Mouse (Mus musculus) kidney, postnatal 14 days (tissue): ENCODE results near the gene Slc13a3.
A peak's percentile ranks its signal among the peaks of the same experiment; 100 is the strongest.

Source experiments
- DNase-seq: peaks from one replicate; pipeline ENCODE4 v3.0.0; 2022; ENCODE audit warnings: mixed read lengths

Gene Slc13a3

DNA sequence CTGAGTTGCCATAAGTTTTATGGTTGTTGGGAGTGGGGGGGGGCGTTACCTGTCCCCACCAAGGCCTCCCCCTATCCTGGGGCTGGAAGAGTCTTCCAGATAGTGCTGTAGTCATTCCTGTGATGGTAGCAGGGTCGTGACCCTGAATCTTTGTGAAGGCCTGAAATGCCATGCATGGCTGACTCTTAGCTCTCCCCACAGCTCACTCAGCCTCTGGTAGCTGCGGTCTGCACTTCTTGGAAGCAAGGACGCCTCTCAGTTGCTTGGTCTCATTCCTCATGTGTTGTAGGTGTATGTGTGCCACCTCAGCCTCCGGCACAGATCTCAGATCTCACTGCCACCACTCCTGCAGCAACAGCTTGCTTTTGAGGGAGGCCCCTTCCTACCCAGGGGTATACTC lies 2.8 kb upstream of the Slc13a3 start:
- DNase-seq, result no peak

DNA sequence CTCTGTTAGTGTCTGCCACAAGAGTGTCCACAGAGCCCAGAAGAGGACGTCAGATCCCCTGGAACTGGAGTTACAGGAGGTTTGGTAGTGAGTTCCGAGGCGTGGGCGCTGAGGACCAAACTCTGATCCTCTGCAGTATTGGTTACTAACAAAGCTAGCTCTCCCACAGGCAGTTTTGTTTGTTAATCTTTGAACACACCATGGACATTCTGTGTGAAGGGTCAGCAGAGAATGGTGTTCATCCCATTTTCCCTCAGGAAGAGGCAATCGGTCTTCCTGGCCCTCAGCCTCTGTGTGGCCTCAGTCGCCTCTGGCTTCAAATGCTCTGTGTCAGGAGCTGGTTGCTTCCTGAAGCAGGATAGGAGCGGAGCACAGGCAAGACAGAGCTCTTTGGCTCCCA lies 2.4 kb upstream of the Slc13a3 start:
- DNase-seq, result no peak

DNA sequence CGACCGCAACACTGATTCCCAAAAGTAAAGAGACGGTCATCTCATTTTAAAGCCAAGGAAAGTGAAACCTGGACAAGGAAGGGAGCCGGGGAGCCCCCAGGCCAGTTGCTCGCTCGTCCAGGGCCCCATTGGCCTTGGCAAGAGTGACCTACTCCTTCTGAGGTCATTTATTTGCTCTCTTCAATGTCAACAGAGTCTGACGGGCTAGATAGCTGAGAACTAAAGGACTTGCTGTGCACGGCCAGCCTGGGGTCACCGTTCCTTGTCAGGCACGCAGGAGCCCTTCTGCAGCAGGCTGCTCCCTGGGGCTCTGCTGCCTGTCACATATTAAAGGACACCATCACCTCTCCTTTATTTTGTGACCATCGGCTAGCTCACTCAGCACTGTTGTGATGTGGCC lies 1.1 kb downstream of the Slc13a3 start:
- no peak for DNase-seq

GRCm38 (mm10) chr2:165470167-165470566 lies 2.9 kb downstream of the Slc13a3 start:
- peak; percentile 43 for DNase-seq

DNA sequence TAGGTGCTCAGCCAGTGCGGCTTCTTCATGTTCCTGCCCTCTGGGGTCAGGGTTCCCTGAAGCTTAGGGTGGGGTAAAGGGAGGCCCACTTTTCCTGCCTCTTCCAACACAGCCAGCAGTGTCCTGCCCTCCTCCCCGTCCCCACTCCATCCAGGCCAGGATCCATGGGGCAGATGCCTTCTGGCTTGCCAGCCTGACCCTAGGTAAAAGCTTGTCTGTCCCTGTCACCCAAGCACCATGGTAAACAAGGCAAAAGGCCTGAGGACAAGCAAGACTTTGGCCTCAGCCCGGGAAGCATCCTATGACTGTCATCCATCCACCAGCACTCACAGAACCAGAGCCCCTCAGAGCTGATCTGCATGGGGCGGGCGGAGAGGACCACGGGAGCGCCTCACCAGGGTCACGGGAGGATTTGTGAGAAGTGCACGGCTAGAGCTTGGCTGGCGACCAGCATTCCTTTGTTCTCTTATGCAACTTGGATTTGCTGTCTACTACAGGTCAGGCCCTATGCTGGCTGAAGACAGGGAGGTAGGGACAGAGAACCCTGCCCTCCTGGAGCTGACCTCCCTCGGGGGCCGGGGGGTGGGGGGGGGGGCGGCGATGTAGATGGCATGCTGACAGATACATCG lies 5.1 kb downstream of the Slc13a3 start:
- peak; percentile 88 for DNase-seq

DNA sequence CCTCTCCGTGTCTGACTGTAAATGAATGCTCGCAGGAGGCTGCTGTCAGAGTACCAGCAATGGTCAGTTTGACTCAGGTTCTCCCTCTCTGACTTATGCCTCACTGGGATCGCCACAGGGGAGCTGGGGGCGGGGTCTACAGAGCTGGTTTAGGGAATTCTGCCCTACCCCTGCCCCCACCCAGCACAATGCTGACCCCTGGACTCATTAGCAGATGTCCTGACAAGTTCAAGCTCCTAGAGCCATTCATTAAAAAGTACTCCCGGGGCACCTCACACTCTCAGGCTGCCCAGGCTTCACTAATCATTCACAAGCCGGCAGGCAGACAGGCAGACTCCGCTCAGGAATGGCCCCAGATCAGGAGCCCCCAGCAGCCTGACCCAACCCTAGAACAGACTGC lies 13.4 kb downstream of the Slc13a3 start:
- DNase-seq, result peak; percentile 91

GRCm38 (mm10) chr2:165458189-165458588 lies 14.8 kb downstream of the Slc13a3 start:
- DNase-seq, result peak; percentile 73

GRCm38 (mm10) chr2:165456710-165457109 lies 16.3 kb downstream of the Slc13a3 start:
- DNase-seq, result peak; percentile 33

- DNase-seq, result no peak
Observed at GRCm38 (mm10) chr2:165452730-165453693, 20.0 kb downstream of the Slc13a3 start.

- no peak for DNase-seq
Observed at GRCm38 (mm10) chr2:165448475-165448874, 24.6 kb downstream of the Slc13a3 start.

GRCm38 (mm10) chr2:165444861-165445260 lies 28.2 kb downstream of the Slc13a3 start:
- DNase-seq, result no peak

GRCm38 (mm10) chr2:165442981-165443380 lies 30.0 kb downstream of the Slc13a3 start:
- DNase-seq, result no peak

DNA sequence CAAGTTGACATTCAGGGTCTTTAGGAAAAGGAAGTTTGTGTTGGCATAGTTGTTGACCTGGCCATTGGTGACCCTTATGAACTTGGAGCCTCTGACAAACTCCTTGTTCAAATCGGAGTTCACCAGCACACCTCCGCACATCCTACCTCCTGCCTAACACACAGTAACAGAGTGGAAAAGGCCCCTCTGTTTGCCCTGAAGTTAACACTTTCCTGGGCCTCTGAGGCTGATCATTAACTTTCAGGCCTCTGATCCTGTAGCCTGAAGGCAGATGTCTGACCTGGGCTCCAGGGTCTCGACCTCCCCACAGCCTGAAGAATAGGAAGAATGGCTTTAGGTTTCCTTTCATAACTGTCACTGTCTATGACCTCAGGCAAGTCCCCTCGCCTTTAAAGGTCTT lies 31.4 kb downstream of the Slc13a3 start:
- no peak for DNase-seq

DNA sequence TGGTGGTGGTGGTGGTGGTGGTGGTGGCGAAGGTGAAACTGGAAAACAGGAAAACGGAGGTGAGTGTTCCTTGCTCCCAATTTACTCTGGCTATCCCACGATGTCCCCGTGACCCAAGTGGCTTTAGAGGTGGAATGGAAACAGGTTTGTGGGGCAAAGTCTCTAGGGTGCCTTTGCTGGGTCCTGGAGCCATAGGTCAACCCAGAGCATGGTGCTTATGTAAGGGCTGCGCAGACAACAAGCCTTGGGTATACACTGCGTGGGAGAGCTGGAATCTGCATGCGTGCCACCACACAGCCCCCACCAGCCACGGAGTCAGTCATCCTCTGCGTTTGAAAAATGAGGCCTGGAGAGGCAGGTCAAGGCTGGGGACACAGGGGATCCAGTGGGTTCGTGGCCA lies 33.4 kb downstream of the Slc13a3 start:
- peak; percentile 29 for DNase-seq

- peak; percentile 34 for DNase-seq
Observed at GRCm38 (mm10) chr2:165438881-165439280, 34.1 kb downstream of the Slc13a3 start.

GRCm38 (mm10) chr2:165428694-165429093 lies 44.3 kb downstream of the Slc13a3 start:
- no peak for DNase-seq

GRCm38 (mm10) chr2:165420195-165420594 lies 52.8 kb downstream of the Slc13a3 start:
- no peak for DNase-seq

DNA sequence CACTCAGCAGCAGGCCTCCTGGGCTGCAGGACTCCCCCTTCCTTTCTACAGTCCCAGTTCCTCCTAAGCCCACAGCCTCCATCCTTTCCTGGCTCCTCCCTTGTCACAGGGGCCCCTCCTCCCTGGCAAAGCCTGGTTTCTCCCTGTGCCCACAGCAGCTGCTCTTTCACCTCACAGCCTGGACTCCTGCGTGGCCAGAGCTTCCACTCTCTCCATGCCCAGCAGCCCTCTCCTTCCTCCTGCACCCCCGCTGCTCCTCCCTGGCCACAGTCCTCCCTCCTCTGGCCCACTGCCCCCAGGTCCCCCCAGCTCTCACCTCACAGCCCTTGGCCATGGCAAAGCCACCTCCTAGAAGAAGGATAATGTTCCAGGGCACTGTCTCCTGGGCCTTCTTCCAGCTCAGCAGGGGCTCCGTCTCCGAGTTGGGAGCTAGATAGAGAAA lies 53.3 kb downstream of the Slc13a3 start:
- no peak for DNase-seq

GRCm38 (mm10) chr2:165418577-165418976 lies 54.5 kb downstream of the Slc13a3 start:
- DNase-seq, result no peak

GRCm38 (mm10) chr2:165417291-165417690 lies 55.7 kb downstream of the Slc13a3 start:
- DNase-seq, result peak; percentile 69

DNA sequence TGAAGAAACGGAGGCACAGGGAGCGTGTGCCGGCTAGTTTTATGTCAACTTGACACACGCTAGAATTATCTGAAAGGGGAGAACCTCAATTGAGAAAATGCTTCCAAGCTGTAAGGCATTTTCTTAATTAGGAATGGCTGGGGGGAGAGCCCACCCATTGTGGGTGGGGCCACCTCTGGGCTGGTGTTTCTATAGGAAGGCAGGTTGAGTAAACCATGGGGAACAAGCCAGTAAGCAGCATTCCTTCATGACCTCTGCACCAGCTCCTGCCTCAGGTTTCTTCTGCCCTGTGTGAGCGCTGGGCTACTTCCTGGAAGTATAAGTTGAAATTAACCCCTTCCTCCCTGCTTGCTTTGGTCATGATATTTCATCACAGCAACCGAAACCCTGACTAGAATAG lies 57.2 kb downstream of the Slc13a3 start:
- DNase-seq, result no peak

DNA sequence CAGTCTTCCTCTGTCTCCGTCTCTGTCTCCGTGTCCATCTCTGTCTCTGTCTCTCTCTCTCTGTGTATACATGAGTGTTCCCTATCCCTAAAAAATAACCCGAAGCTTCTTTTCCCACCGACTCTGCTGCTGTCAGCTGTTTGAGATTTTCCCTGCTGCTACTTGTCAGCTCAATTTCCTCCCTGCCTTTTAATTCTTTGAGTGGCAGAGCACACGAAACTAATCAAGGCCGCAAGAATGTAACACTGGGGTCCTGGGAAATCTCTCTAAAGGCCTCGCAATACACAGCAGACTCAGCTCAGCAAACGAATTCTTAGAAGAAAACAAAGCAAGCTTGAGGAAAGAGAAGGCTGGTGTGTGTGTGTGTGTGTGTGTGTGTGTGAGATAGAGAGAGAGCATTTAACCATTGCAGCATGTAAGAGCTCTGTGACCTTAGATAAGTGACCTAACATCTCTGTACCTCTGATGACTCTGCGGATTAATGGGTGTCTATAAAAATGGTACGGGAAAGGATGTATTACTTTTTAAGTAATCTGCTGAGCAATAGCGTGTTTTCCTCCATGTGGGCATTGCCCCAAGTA lies 57.8 kb downstream of the Slc13a3 start:
- DNase-seq, result no peak

DNA sequence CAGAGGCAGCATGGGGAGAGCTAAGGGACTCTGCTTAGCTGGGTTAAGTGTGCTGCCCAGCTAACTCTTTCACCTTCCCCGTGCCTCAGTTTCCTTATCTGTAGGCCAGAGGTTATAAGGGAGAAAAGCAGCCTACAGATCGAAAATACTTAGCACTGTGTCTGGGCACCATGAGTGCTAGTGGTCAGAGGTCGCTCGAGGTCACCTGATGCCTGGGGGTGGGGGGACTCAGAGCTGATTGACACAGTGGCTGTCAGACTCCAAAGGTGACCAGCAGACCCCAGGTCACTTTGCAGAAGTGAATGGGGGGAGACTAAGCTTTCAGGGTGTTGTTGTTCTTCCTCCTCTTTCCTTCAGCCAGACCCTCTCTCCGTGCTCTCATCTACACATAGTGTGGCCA lies 58.7 kb downstream of the Slc13a3 start:
- no peak for DNase-seq

GRCm38 (mm10) chr2:165413884-165414283 lies 59.1 kb downstream of the Slc13a3 start:
- no peak for DNase-seq
